Mouse (Mus musculus) right cerebral cortex, postnatal 14 days (tissue): ENCODE results near the gene Ldlrad2.
A peak's percentile ranks its signal among the peaks of the same experiment; 100 is the strongest.

ENCODE experiments used
- DNase-seq: peaks from one replicate; pipeline ENCODE4 v3.0.0; 2022

Gene Ldlrad2

GRCm38 (mm10) chr4:137546003-137546525 is 28.3 kb downstream of the Ldlrad2 start:
- DNase-seq, result peak; percentile 44

- no peak for DNase-seq
Measured at GRCm38 (mm10) chr4:137545568-137545967, 28.8 kb downstream of the Ldlrad2 start.

GRCm38 (mm10) chr4:137542968-137543367 is 31.4 kb downstream of the Ldlrad2 start:
- DNase-seq, result no peak

GRCm38 (mm10) chr4:137540356-137540755 is 34.0 kb downstream of the Ldlrad2 start:
- DNase-seq, result no peak

GRCm38 (mm10) chr4:137527872-137528271 is 46.5 kb downstream of the Ldlrad2 start:
- DNase-seq, result no peak

- no peak for DNase-seq
Measured at GRCm38 (mm10) chr4:137527368-137527767, 47.0 kb downstream of the Ldlrad2 start.

- DNase-seq, result no peak
Measured at GRCm38 (mm10) chr4:137525426-137525825, 48.9 kb downstream of the Ldlrad2 start.
